Mouse (Mus musculus) B cell, adult 2 months (primary cell): ENCODE results near the gene Nqo2.
A peak's percentile ranks its signal among the peaks of the same experiment; 100 is the strongest.
"Not testable (repeated sequence)": the region's sequence is repeated elsewhere in the genome, so short reads cannot be mapped to it uniquely, and the experiment has no call there.

Experiments
- DNase-seq, 2 experiments: peaks; one replicate each; pipeline ENCODE4 v3.0.0; 2022

The Nqo2 gene

GRCm38 (mm10) chr13:33964206-33965046 lies at the start of gene Nqo2:
Gene Nqo2 (plus strand): TSS chr13:33964687.
- DNase-seq: peak; percentile 42 to 45

- DNase-seq: no peak
These were observed 43.4 kb upstream of the Nqo2 start for GRCm38 (mm10) chr13:33921041-33921440.

GRCm38 (mm10) chr13:33921699-33922098 lies 42.8 kb upstream of the Nqo2 start:
- DNase-seq: no peak

- no peak for DNase-seq
These were observed 34.2 kb upstream of the Nqo2 start for GRCm38 (mm10) chr13:33930281-33930680.

- no peak for DNase-seq
These were observed 33.6 kb upstream of the Nqo2 start for GRCm38 (mm10) chr13:33930912-33931311.

- no peak for DNase-seq
These were observed 29.7 kb upstream of the Nqo2 start for GRCm38 (mm10) chr13:33934743-33935142.

- no peak for DNase-seq
These were observed 28.9 kb upstream of the Nqo2 start for GRCm38 (mm10) chr13:33935465-33936181.

GRCm38 (mm10) chr13:33937151-33937550 lies 27.3 kb upstream of the Nqo2 start:
- no peak for DNase-seq

- DNase-seq: not testable (repeated sequence)
These were observed 26.9 kb upstream of the Nqo2 start for GRCm38 (mm10) chr13:33937587-33937986.

GRCm38 (mm10) chr13:33941288-33941808 lies 23.1 kb upstream of the Nqo2 start:
- no peak for DNase-seq

GRCm38 (mm10) chr13:33942212-33942779 lies 22.2 kb upstream of the Nqo2 start:
- DNase-seq: peak; percentile 19 to 21

GRCm38 (mm10) chr13:33951308-33952074 lies 13.0 kb upstream of the Nqo2 start:
- no peak for DNase-seq

GRCm38 (mm10) chr13:33952075-33952449 lies 12.4 kb upstream of the Nqo2 start:
- DNase-seq: no peak

GRCm38 (mm10) chr13:33952947-33953346 lies 11.5 kb upstream of the Nqo2 start:
- no peak for DNase-seq

- DNase-seq: peak; percentile 23 to 45
These were observed 7.7 kb upstream of the Nqo2 start for GRCm38 (mm10) chr13:33956571-33957421.

- no peak for DNase-seq
These were observed 4.7 kb upstream of the Nqo2 start for GRCm38 (mm10) chr13:33959771-33960170.

- DNase-seq: peak in 1 of 2 experiments; percentile 4
These were observed 853 bp downstream of the Nqo2 start for GRCm38 (mm10) chr13:33965056-33966024.

- DNase-seq: no peak
These were observed 1.5 kb downstream of the Nqo2 start for GRCm38 (mm10) chr13:33966025-33966412.

- no peak for DNase-seq
These were observed 2.1 kb downstream of the Nqo2 start for GRCm38 (mm10) chr13:33966574-33966973.

- no peak for DNase-seq
These were observed 25.1 kb downstream of the Nqo2 start for GRCm38 (mm10) chr13:33989625-33990024.
